In the genomic region with DNA sequence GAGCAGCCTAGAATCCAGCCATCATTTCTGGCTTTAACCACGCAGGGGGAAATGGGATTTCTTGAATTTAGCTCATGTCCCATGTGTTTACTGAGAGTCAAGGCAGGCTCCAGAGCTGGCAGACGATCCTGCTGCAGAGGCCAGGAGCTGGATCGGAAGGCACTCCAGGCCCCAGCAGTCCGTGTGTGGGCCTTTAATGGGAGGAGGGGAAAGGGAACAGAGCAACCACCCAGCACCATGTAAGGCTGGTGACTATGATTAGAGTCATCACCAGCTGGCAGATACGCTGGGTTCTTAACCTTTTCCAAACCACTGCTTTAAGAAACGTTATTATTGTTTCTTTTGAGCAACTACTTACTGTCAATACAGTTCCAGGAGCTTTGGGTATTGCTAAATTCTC, we compare ENCODE assay signal across 8 mouse cellular contexts. TPM values are rescaled to one million over a fixed set of nuclear protein-coding genes. Genes with fewer than 3 reads are reported as not detected.
A peak's percentile ranks its signal among the peaks of the same experiment; 100 is the strongest.
DNase-seq lines count a peak whose midpoint lies in the region; ATAC-seq and TF ChIP-seq lines count a peak whose summit lies in the region.

No protein-coding gene starts in this region.

- H3K9ac ChIP-seq in hindbrain, postnatal 0 days (replicated peaks; ENCODE audit: low read length), result no peak overlapping the region
- H3K9ac ChIP-seq in lung, embryonic 14.5 days, result 0 out of 2 replicates have a peak overlapping the region, but pooled peaks have one; percentile 18

- H3K27me3 ChIP-seq in hindbrain, postnatal 0 days (ENCODE audit: insufficient read depth, low read length), result no peaks in the 10 kb centered on the region
- no peaks in the 10 kb centered on the region for H3K27me3 ChIP-seq in lung, embryonic 14.5 days (ENCODE audit: insufficient read depth, low read length)

- 14% methylated on average over 6 of the region's 6 CpGs for whole genome bisulfite sequencing in hindbrain, postnatal 0 days
- WGBS in lung, embryonic 14.5 days, result 6% methylated on average over 6 of the region's 6 CpGs

- no peak overlapping the region for H3K4me2 ChIP-seq in hindbrain, postnatal 0 days (ENCODE audit: low read depth, low read length)
- peak overlapping the region; percentile 74 for H3K4me2 ChIP-seq in lung, embryonic 14.5 days

- H3K36me3 ChIP-seq in hindbrain, postnatal 0 days (ENCODE audit: insufficient read depth, low read length), result no peaks in the 10 kb centered on the region
- peaks cover 11% of the 10 kb centered on the region; the same call in 1 of the 2 replicates for H3K36me3 ChIP-seq in lung, embryonic 14.5 days (ENCODE audit: insufficient read depth)

- H3K4me3 ChIP-seq in hindbrain, postnatal 0 days (ENCODE audit: low read length), result no peak overlapping the region
- no peak overlapping the region for H3K4me3 ChIP-seq in lung, embryonic 14.5 days (ENCODE audit: low read depth, low read length)

- ATAC-seq in cerebellum, adult (ENCODE audit: insufficient number of reproducible peaks, low FRiP score, low TSS enrichment), result no peak
- peak; percentile 72 for ATAC-seq in hindbrain, postnatal 0 days
- ATAC-seq in lung, embryonic 14.5 days (ENCODE audit: insufficient read depth), result peak; percentile 88
- no peak for ATAC-seq in granulocyte monocyte progenitor cell, adult 5-6 weeks (replicated peaks; ENCODE audit: poor library complexity, severe bottlenecking)

- peak; percentile 25 for DNase-seq in cerebellum, adult 11 months
- DNase-seq in adrenal gland, adult 18-20 months (ENCODE audit: low spot score in 2 of 2), result peak; percentile 56 to 58
- peak; percentile 74 for DNase-seq in gastrocnemius, postnatal 10 days
- peak; percentile 67 for DNase-seq in hindbrain, postnatal 0 days (ENCODE audit: low spot score)
- peak; percentile 91 for DNase-seq in lung, embryonic 14.5 days
- peak; percentile 60 to 83 for DNase-seq in urinary bladder, postnatal 36 days (ENCODE audit: low spot score in 2 of 2)

- 0 out of 2 replicates have a peak, but pooled peaks cover 6% of the 10 kb centered on the region for H3K4me1 ChIP-seq in hindbrain, postnatal 0 days (ENCODE audit: insufficient read depth, low read length)
- H3K4me1 ChIP-seq in lung, embryonic 14.5 days (ENCODE audit: insufficient read depth), result peaks cover 21% of the 10 kb centered on the region

- H3K27ac ChIP-seq in hindbrain, postnatal 0 days, result peak overlapping the region; percentile 49; the same call in 1 of the 2 replicates
- peak overlapping the region; percentile 96 for H3K27ac ChIP-seq in lung, embryonic 14.5 days (ENCODE audit: low read depth)

- no peak for TF ChIP-seq CTCF in hindbrain, postnatal 0 days (IDR thresholded peaks at IDR 0.05; ENCODE audit: low read depth)
- no peak for TF ChIP-seq CTCF in lung, embryonic 14.5 days (IDR thresholded peaks at IDR 0.05; ENCODE audit: low read depth)

- H3K9me3 ChIP-seq in hindbrain, postnatal 0 days (ENCODE audit: low read length), result no peaks in the 10 kb centered on the region
- no peaks in the 10 kb centered on the region for H3K9me3 ChIP-seq in lung, embryonic 14.5 days (ENCODE audit: low read depth, low read length)

RNA-seq across cellular contexts. Expression of a gene that starts 1.9 kb away (rescaled TPM):
- 10 to 100 TPM; 10.6 to 15.0 TPM for total RNA-seq in adrenal gland, adult 18-20 months (2021)
- 1 to 10 TPM; 5.9 to 6.0 TPM for total RNA-seq in gastrocnemius, postnatal 10 days (2021)
- 5.3 and 9.6 TPM in 2 replicates for total RNA-seq in hindbrain, postnatal 0 days (2014; rRNA removed)
- 5.7 and 6.2 TPM in 2 replicates for polyA plus RNA-seq in hindbrain, postnatal 0 days (2015; fragmentation: Nextera tagmentation; extraction: Ambion mirVana)
- polyA plus RNA-seq in lung, embryonic 14.5 days (2014; fragmentation: Nextera tagmentation; extraction: Ambion mirVana), result 27.9 TPM in 2 replicates
- total RNA-seq in granulocyte monocyte progenitor cell, adult 5-6 weeks (2014; fragmentation: Nextera tagmentation), result 2.5 and 9.6 TPM in 2 replicates
- total RNA-seq in granulocyte monocyte progenitor cell, adult 5-6 weeks (2017), result 2.9 and 8.5 TPM in 2 replicates

Comparison
In these comparisons a context has a peak if more than half of its experiments do, and no peak if none do; other contexts are left out.
1. DNase-seq: peak in every context shown above with its lines; median percentile 91 in lung, embryonic 14.5 days; 74 in gastrocnemius, postnatal 10 days; 72 in urinary bladder, postnatal 36 days; 67 in hindbrain, postnatal 0 days; 57 in adrenal gland, adult 18-20 months; 25 in cerebellum, adult 11 months.
2. ATAC-seq: peak in hindbrain, postnatal 0 days (single experiment) and lung, embryonic 14.5 days (single experiment); none in cerebellum, adult (single experiment) and granulocyte monocyte progenitor cell, adult 5-6 weeks (single experiment).